Mouse (Mus musculus) urinary bladder, postnatal 25 days (tissue): ENCODE measurements around the gene Ncs1.
A peak's percentile ranks its signal among the peaks of the same experiment; 100 is the strongest.

ENCODE experiments used
- DNase-seq: peaks from one replicate; pipeline ENCODE4 v3.0.0; 2022; ENCODE audit warnings: low spot score

Gene Ncs1

DNA sequence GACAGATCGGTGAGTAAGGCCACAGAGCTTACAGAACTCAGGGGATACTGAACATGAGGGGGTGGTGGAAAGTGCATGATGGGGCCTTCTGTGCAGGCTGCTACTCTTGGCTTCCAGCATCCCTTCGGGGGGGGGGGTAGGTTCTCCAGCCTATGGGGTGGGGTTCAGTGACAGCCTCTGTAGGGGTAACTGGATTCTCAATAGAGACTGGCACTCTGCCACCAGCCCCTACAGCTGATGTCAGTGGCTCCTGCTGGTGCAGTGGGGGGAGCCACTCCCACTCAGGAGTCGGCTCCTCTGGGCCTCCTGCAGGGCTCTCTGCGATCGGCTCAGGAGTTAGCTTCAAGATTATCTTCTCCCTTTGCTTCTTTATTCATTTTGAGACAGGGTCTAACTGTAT, 32.9 kb downstream of the Ncs1 start:
- no peak for DNase-seq

DNA sequence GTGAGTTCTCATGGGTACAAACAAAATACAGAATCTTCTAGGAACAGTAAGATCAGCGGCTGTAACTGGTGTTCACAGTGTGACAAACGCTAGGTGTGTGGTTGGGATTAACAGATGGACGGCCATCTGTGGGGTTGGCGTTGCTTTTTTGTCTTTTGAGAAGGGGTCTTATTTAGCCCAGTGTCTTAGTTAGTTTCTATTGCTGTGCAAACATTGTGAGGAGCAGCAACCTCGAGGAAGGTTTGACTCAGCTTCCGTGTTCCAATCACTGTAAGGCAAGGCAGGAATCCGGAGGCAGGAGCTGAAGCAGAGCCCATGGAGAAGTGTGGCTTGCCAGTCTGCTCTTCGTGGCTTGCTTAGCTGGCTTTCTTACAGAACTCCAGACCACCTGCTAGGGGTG, 35.5 kb downstream of the Ncs1 start:
- no peak for DNase-seq

DNA sequence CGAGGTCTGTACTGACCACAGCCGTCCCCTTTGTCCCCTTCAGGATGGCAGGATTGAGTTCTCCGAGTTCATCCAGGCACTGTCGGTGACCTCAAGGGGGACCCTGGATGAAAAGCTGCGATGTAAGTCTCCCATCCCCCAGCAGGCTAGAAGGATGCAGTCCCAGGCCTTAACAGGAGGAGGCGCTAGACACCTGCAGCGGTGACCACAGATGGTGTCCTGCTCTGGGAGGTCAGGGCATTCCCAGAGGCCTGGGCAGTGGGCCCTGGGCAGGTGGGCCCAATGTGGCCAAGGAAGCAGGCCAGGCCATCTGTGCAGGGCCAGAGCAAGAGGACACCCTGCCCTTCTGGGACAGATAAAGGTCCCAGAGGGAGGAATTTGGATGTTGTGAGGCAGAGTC, 36.6 kb downstream of the Ncs1 start:
- no peak for DNase-seq

- no peak for DNase-seq
Observed at GRCm38 (mm10) chr2:31282880-31283279, 37.3 kb downstream of the Ncs1 start.

DNA sequence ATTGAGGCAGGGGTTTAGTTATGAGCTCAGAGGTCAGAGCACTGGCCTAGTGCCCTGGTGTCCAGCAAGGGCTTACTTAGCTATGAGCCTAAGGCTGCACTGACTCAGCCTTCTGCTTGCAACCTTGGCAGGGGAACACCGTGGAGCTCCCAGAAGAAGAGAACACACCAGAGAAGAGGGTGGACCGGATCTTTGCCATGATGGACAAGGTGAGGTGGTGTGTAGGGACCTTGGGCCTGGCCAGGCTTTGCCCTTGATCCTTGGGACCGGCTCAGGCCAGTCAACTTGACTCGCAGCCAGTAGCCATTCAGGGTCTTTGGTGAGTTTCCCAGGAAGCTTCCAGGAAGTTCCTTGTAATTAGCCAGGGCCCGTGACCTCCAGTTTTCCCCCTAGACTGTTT, 38.9 kb downstream of the Ncs1 start:
- DNase-seq: no peak

DNA sequence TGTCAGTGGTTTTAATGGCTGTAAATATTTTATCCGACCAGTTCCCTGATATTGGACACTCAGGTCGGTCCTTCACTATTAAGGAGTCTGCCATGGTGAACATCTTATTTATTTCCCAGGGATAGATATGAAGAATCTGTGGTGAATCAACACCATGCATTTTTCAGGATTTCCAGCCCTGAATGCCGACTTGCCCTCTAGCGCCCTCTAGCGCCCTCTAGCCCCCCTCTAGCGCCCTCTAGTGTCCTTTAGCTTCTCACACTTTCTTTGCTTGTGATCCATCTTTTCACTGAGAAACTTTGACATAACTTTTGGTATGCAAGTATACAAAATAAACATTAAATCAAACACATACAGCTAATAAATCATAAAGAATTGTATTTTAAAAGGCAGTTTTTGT, 45.8 kb downstream of the Ncs1 start:
- DNase-seq: peak; percentile 67

DNA sequence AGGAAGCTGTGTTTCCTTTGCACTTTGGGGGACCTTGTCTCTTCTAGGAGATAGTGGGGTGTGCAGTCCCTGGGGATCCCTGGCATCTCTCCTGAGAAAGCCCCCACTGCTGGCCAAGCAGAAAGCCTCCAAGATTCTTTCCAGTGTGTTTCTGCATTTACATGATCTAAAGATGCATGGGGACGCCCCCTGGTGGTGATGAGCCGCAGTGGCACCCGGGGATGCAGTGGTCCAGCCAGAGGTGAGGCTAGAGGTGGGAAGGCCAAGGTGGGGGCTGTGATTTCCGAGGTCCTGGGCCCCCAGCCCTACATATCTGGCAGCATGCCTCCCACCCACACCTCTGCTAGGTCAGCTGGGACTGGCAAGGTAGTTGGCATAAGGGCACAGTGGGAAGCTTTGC, 49.4 kb downstream of the Ncs1 start:
- peak; percentile 76 for DNase-seq

DNA sequence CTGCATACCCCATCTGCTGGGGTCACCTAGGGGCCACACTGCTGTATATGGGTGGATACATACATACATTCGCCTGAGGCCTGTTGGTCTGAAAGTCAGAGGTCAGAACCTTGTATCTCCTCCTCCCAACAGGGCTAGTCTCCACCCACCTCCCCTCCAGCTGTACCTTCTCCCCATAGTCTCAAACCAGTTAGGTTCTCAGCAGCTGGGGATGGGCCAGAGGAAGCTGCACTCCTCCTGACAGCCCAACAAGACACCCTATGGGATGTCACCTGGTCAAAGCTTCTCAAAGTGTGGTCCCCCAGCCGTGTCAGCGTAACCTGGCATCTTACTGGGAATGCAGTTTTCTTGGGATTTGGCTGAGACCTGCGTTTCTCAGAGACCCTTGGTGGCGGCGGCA, 50.8 kb downstream of the Ncs1 start:
- DNase-seq: no peak

GRCm38 (mm10) chr2:31297602-31298268, 52.1 kb downstream of the Ncs1 start:
- DNase-seq: peak; percentile 22

DNA sequence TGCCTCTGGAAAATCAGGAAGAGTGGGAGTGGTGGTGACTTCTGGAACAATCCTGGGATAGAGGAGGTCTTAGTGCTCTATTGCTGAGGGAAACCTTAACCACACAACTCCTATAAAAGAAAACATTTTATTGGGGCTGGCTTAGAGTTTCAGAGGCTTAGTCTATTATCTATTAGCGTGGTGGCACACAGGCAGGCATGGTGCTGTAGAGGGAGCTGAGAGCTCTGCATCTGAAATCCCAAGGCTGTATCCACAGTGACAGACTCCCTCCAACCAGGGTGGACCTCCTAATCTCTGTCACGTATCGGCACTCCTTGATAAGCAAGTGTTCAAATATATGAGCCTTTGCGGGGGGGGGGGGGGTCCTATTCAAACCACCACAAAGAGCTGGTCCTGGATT, 53.2 kb downstream of the Ncs1 start:
- no peak for DNase-seq

GRCm38 (mm10) chr2:31299266-31299665, 53.6 kb downstream of the Ncs1 start:
- DNase-seq: no peak

DNA sequence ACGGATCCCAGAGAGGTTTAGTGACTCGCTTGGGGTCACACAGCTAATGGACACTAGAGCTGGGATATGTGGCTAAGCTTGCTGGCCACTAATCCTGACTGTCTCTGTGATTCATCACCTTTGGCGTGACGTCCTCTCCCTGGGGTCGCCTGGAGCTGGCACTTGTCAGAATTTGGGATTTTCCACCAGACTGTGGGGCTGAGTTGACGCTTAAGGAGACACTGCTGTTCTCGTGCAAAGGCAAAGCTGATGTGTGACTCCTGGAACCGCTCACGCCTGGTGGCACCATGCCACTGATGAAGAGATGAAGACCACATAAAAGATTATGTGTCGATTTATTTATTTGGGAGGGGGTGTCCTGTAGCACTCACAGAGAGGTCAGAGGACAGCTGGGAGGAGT, 54.4 kb downstream of the Ncs1 start:
- DNase-seq: no peak

DNA sequence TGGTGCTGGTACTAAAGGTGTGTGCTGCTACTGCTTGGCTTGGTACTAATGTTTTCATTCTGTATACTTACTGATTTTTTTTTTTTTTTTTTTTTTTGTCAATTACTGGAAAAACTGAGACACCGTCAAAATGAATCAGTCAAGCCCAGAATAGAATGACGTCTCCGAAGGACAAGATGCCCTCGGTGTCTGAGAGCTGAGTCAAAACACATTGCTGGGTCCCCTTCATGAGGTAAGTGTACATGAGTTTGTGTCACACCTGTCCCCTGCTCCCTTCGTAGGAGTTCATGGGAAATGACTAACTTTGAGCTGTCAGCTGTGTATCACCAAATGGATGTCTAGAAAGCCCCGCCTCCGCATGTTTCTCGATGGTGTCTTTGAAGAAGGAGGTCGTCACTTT, 57.6 kb downstream of the Ncs1 start:
- DNase-seq: no peak

DNA sequence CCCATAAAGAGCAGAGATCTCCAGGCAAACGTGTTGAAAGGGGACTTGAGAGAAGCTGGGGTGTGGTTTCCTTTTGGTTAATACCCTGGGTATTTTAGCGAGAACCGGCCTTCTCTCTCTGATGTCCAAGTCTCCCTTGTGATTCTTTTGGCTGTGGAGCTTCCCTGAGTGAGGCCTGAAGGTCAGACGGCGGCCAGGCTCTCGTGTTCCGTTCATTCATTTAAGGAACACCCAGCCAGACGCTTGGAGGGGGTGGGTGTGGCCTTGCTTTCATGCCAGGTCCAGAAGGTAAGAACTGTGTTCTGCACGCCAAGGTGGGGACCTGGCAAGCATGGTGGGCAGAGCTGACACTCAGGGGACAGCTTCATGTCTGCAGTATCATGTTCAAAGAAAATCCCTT, 58.6 kb downstream of the Ncs1 start:
- no peak for DNase-seq

- no peak for DNase-seq
Observed at GRCm38 (mm10) chr2:31304801-31305665, 59.4 kb downstream of the Ncs1 start.

DNA sequence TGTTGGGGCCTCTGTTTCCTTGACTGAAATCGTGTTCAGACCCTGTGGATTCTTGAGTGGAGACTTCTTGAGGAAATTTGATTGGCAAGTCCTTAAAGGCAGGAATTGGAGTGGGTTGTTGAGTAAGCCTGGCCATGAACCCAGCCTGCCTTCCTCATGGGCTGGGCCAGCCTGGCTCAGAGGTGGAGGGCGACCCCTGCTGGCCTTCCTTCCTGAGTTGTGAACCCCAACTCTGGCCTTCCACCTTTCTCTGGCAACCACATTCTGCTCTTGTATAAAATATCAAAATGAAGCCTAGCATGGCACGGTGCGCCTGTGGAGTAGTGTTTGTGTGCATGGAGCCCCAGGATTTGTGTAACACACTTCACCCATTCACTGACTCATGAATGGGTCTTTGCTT, 60.1 kb downstream of the Ncs1 start:
- no peak for DNase-seq

- DNase-seq: no peak
Observed at GRCm38 (mm10) chr2:31308257-31308656, 62.6 kb downstream of the Ncs1 start.

DNA sequence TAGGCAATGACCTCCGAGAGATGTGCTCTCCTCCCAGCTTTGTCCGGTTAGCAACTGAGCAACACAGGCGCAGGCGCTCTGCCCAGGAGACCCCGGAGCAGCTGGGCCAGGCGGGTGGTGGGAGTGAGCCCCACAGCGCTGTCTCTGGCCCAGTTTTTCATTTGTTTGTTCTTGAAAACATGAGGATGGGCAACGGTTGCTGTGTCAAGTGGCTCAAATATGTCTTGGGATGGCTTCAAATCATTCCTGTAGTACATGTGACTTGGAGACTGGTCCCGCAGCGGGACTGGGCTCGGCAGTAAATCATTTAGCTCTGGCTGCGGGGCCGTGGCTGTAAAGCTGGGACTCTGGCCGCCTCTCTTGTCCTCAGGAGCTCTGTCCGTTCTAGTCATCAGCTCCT, 63.9 kb downstream of the Ncs1 start:
- DNase-seq: no peak

GRCm38 (mm10) chr2:31314007-31314465, 68.4 kb downstream of the Ncs1 start, which contains the start of gene Hmcn2:
Gene Hmcn2, plus strand, starts transcription at chr2:31314415.
- DNase-seq: no peak

GRCm38 (mm10) chr2:31318162-31318561, 72.5 kb downstream of the Ncs1 start:
- DNase-seq: no peak

- DNase-seq: no peak
Observed at GRCm38 (mm10) chr2:31319200-31319599, 73.6 kb downstream of the Ncs1 start.

- no peak for DNase-seq
Observed at GRCm38 (mm10) chr2:31327186-31327585, 81.6 kb downstream of the Ncs1 start.

GRCm38 (mm10) chr2:31337706-31338330, 92.2 kb downstream of the Ncs1 start:
- DNase-seq: peak; percentile 20
